Mouse (Mus musculus) liver, embryonic 14.5 days (tissue): Measurements from ENCODE around the gene Fam168a. TPM values are rescaled to one million over a fixed set of nuclear protein-coding genes. Genes with fewer than 3 reads are reported as not detected.
A peak's percentile ranks its signal among the peaks of the same experiment; 100 is the strongest.

Experiments
- ATAC-seq: fragments of 200-750 bp; cut with Nextera tagmentation; 2 replicates; pipeline ENCODE4 v1.8.0; 2017; ENCODE audit warnings: moderate number of reproducible peaks, mild to moderate bottlenecking, moderate library complexity; ENCODE audit not compliant: insufficient read depth
- DNase-seq, 3 experiments: peaks; one replicate each; pipeline ENCODE4 v3.0.0-alpha.2; 2012 to 2013; ENCODE audit warnings: low read depth in 3 of 3, low spot score in 3 of 3
- H3K27ac ChIP-seq: fragments of 300-500 bp; sonication (generic); 2 replicates; pipeline ENCODE4 v1.5.1; 2014; ENCODE audit warnings: moderate library complexity, mild to moderate bottlenecking, control low read depth, inconsistent platforms
- H3K27me3 ChIP-seq: fragments of 300-500 bp; sonication (generic); 2 replicates; pipeline ENCODE4 v1.6.1; 2014; ENCODE audit warnings: mild to moderate bottlenecking, low read length, moderate library complexity; ENCODE audit not compliant: control insufficient read depth, insufficient read depth
- H3K36me3 ChIP-seq: fragments of 300-500 bp; sonication (generic); replicated peaks from 2 replicates; pipeline ENCODE4 v1.6.1; 2014; ENCODE audit warnings: low read depth; ENCODE audit not compliant: control insufficient read depth, insufficient read depth
- H3K4me1 ChIP-seq, 2 experiments: fragments of 200-500 bp in 1 of 2; fragments of 300-500 bp in 1 of 2; sonication (generic) in 1 of 2; replicated peaks; 2 replicates each; pipeline ENCODE4 v1.6.1; 2012 to 2014; ENCODE audit warnings: antibody characterized with exemption in 1 of 2, inconsistent platforms in 1 of 2, low read length in 1 of 2; ENCODE audit not compliant: control insufficient read depth in 2 of 2, insufficient read depth in 2 of 2
- H3K4me2 ChIP-seq: fragments of 300-500 bp; sonication (generic); 2 replicates; pipeline ENCODE4 v1.6.1; 2014; ENCODE audit warnings: low read depth, mild to moderate bottlenecking, control low read depth, moderate library complexity
- H3K4me3 ChIP-seq, 2 experiments: fragments of 200-500 bp in 1 of 2; fragments of 300-500 bp in 1 of 2; sonication (generic) in 1 of 2; 2 replicates each; pipeline ENCODE4 v1.5.1; 2012 to 2014; ENCODE audit warnings: low read depth in 2 of 2, low read length in 2 of 2, mild to moderate bottlenecking in 2 of 2, control low read depth in 1 of 2, inconsistent platforms in 1 of 2, moderate library complexity in 1 of 2; ENCODE audit not compliant: insufficient read depth in 1 of 2
- H3K9ac ChIP-seq: fragments of 300-500 bp; sonication (generic); replicated peaks from 2 replicates; pipeline ENCODE4 v1.6.1; 2014; ENCODE audit warnings: mild to moderate bottlenecking, control low read depth, moderate library complexity
- H3K9me3 ChIP-seq: fragments of 300-500 bp; sonication (generic); 2 replicates; pipeline ENCODE4 v1.6.1; 2016; ENCODE audit warnings: low read length, mixed read lengths; ENCODE audit not compliant: control insufficient read depth
- CTCF ChIP-seq: IDR thresholded peaks from 2 replicates; pipeline ENCODE4 v1.5.1; 2016; ENCODE audit warnings: antibody characterized with exemption, low read depth, control low read depth
- EP300 ChIP-seq: IDR thresholded peaks from 2 replicates; pipeline ENCODE4 v1.6.1; 2016; ENCODE audit warnings: antibody characterized with exemption, low read depth
- WGBS: fragments of 180-500 bp; shearing (Covaris S2); extraction: QIAGEN DNeasy Blood & Tissue Kit; methylation state at CpG from one replicate; pipeline ENCODE4 v1.1.7; 2014; ENCODE audit not compliant: insufficient replicate concordance; 5-methylcytosine and 5-hydroxymethylcytosine counted together
- polyA plus RNA-seq, 2 experiments: library from polyadenylated mRNA; depleted of rRNA in 1 of 2; stranded (reverse) in 1 of 2; unstranded in 1 of 2; fragments of >200 nt; fragmentation: Nextera tagmentation in 1 of 2; extraction: Ambion mirVana in 1 of 2; gene quantifications; 2 replicates each; pipeline versions ENCODE4 v1.2.1 to v1.2.3; 2012 to 2014

Fam168a gene
- polyA plus RNA-seq, 2 experiments, result 4.1 to 4.4 TPM

DNA sequence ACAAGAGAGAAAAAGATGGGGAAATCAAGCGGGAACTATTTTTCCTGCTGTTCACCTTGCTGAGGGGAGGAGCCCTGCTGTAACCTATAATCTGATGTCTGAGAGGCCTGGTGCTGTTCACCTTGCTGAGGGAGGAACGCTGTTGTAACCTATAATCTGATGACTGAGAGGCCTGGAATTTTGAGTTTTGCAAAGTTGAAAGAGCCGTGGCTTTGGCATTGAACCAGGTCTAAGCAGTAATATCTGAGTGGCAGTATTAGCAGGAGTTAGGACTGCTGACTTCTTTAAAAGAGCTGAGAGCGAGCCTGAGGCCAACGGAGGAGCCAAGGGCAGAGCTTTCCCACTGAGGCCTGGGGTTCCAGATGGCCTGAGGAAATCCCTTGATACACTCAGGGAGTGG, 28.4 kb upstream of the Fam168a start:
- no peaks in the 10 kb centered on the region for H3K36me3 ChIP-seq
- no peak for ATAC-seq
- no peaks in the 10 kb centered on the region; a peak in 1 of 4 replicates for H3K4me1 ChIP-seq
- TF ChIP-seq EP300 (no peak), CTCF (no peak)
- H3K27me3 ChIP-seq, result no peaks in the 10 kb centered on the region; the same call in 1 of the 2 replicates
- H3K9ac ChIP-seq, result no peak overlapping the region
- H3K4me3 ChIP-seq, result no peak overlapping the region
- H3K4me2 ChIP-seq, result no peak overlapping the region
- no peaks in the 10 kb centered on the region for H3K9me3 ChIP-seq
- H3K27ac ChIP-seq, result no peak overlapping the region
- 69% methylated on average over 5 of the region's 5 CpGs for WGBS
- DNase-seq, result no peak

- no peak for TF ChIP-seq CTCF
- TF ChIP-seq EP300, result no peak
- no peak overlapping the region for H3K4me3 ChIP-seq
- no peak overlapping the region for H3K4me2 ChIP-seq
- H3K27ac ChIP-seq, result no peak overlapping the region
- no peak overlapping the region for H3K9ac ChIP-seq
- no peak for ATAC-seq
- DNase-seq, result no peak
- H3K27me3 ChIP-seq, result no peaks in the 10 kb centered on the region
- peaks cover 2 to 4% of the 10 kb centered on the region in 2 experiments; a peak in 2 of 4 replicates for H3K4me1 ChIP-seq
- no peaks in the 10 kb centered on the region for H3K9me3 ChIP-seq
- 53% methylated on average over 15 of the region's 15 CpGs for WGBS
- H3K36me3 ChIP-seq, result no peaks in the 10 kb centered on the region
Observed at GRCm38 (mm10) chr7:100678948-100679880, 27.2 kb upstream of the Fam168a start.

DNA sequence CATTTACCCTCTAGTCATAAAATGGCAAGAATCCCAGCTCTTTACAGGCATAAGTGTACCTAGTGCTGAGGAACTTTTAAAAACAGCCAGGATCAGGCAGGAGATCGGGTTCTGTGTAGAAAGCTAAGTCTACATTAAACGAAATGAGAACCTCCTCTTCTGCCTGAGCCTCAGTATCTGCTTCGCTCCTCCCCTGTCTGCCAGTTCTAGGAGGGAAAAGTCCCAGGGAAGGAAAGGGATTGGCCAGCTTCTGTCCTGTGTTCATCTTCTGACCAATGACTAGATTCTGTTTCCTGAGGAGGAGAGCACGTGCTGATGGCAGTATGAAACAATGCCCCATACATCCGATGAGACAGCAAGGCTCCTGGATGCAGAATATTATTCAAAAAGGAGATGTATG, 25.3 kb upstream of the Fam168a start:
- ATAC-seq, result no peak
- H3K9me3 ChIP-seq, result no peaks in the 10 kb centered on the region
- H3K27ac ChIP-seq, result no peak overlapping the region
- H3K4me2 ChIP-seq, result no peak overlapping the region
- 41% methylated on average over 5 of the region's 5 CpGs for WGBS
- no peaks in the 10 kb centered on the region for H3K27me3 ChIP-seq
- no peaks in the 10 kb centered on the region for H3K36me3 ChIP-seq
- no peak for DNase-seq
- no peak overlapping the region for H3K4me3 ChIP-seq
- no peak overlapping the region for H3K9ac ChIP-seq
- no peak for TF ChIP-seq CTCF
- TF ChIP-seq EP300, result no peak
- peaks cover 8 to 11% of the 10 kb centered on the region in 2 experiments for H3K4me1 ChIP-seq

- no peak overlapping the region for H3K4me2 ChIP-seq
- DNase-seq, result no peak
- no peak for ATAC-seq
Observed at GRCm38 (mm10) chr7:100683241-100683640, 23.2 kb upstream of the Fam168a start.

DNA sequence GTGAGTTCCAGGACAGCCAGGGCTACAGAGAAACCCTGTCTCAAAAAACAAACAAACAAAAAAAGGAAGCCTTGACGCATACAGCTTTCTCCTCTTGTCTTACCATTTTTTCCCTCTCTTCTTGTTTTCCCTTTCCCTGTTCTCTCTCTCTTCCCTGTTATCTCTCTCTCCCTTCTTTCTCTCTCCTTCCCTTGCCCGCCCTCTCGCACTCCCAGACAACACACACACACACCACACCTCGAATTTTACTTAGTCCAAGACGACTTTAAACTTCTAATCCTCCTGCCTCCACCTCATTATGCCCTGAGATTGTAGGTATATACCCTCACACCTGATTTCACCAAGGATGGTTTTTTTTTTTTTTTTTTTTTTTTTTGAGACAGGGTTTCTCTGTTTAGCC, 22.4 kb upstream of the Fam168a start:
- TF ChIP-seq CTCF, result no peak
- no peak for TF ChIP-seq EP300
- Histone ChIP-seq H3K9me3 (no peaks in the 10 kb centered on the region), H3K27ac (peak overlapping the region; percentile 81), H3K4me2 (peak overlapping the region; percentile 56), H3K9ac (peak overlapping the region; percentile 48), H3K4me3 (peak overlapping the region in 1 of 2 experiments; percentile 21; a peak in 1 of 4 replicates), H3K36me3 (no peaks in the 10 kb centered on the region), H3K4me1 (peaks cover 8 to 11% of the 10 kb centered on the region in 2 experiments), H3K27me3 (no peaks in the 10 kb centered on the region)
- DNase-seq (peak in 2 of 3 experiments; percentile 24 to 55), ATAC-seq (peak; percentile 72)
- 25% methylated on average over 5 of the region's 5 CpGs for WGBS

More at GRCm38 (mm10) chr7:100683241-100683640, 23.2 kb upstream of the Fam168a start:
- no peaks in the 10 kb centered on the region for H3K27me3 ChIP-seq
- TF ChIP-seq EP300 (no peak), CTCF (no peak)
- peak overlapping the region; percentile 9; the same call in 1 of the 2 replicates for H3K27ac ChIP-seq
- peaks cover 8 to 11% of the 10 kb centered on the region in 2 experiments for H3K4me1 ChIP-seq
- no peaks in the 10 kb centered on the region for H3K9me3 ChIP-seq
- H3K4me3 ChIP-seq, result no peak overlapping the region
- no peaks in the 10 kb centered on the region for H3K36me3 ChIP-seq
- no peak overlapping the region for H3K9ac ChIP-seq
- 97% methylated on average over 1 of the region's 1 CpGs for WGBS
